Mouse (Mus musculus): ENCODE results near the gene Tkt.
"Not testable (repeated sequence)": the region's sequence is repeated elsewhere in the genome, so short reads cannot be mapped to it uniquely, and the experiment has no call there.

The Tkt gene

DNA sequence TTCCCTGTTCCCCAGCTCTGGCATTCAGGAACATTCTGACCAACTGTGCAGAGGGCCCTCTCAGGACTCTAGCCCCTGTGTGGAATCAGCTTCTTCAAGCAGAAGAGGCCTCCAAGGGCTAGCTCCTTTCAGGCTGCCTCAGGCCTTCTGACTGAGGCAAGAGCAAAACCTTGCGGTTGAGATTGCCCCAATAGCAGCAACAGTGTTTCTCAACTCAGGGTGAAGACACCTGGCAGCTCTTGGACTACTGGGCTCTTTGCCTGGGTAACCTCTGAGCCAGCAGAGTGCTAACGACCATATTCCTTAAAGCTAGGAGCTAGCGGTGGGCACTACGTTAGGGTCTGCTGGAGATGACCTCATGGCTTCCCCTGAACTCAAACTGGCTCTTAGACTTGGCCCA, 5.0 kb downstream of the Tkt start:
- in situ Hi-C loops (cut with MboI), result no loop called here

DNA sequence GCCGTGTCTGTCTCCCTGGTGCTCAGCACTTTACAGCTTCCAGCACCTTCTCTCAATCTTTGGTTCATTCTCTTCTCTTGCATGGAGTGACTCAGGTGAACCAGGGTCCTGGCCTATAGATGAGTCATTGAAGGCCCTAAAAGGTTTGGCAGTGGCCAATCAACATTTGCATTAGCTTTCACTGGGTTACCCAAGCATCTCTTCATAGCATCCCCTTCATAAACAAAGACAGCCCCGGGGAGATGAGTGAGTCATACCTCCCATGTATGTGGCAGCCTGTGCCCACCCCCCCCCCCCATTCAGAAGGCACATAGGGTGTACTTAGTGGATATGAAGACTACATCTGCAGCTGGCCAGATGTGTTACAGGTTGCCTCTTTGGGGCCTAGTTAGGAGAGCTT, 8.5 kb downstream of the Tkt start:
- in situ Hi-C loops (cut with MboI), result no loop called here

DNA sequence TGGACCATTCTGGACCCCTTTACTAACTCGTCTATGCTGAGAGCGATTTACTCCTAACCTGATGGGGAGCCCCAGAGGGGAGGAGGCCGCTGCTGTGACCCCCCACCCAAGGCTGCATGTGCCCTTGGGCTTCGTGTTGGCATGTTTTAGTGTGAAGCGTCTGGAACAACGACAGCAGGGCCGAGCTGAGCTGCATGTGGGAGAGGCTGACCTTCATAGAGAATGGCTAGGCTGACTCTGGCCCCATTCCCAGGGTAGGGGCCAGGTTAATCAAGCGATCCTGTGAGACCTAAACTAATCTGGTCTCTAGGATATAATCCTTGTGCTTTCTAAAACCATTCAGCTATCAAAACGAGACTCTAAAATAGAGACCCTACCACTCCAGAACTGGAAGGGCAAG, 9.6 kb downstream of the Tkt start:
- in situ Hi-C loops (cut with MboI), result no loop called here

DNA sequence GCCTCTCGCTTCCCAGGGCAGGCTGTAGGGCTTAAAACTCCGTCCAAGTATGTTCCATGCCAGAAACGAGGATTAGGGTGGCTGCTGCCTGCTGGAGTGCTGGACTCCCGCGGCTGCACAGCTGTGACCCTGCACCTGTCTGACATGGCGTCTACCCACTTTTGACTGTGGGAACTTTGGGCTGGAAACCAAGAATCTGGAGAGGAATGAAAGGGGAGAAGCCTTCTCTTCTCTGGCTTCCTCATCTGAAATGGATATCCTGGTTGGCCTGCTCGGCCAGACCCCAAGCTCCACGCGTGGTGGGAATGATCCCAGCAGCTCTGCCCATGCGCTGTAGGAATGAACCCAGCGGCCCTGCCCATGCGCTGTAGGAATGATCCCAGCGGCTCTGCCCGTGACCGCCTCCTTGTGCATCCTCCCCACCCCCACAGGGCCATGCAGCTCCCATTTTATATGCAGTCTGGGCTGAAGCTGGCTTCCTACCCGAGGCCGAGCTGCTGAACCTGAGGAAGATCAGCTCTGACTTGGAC, 11.2 kb downstream of the Tkt start:
- in situ Hi-C loops (cut with MboI), result no loop called here

DNA sequence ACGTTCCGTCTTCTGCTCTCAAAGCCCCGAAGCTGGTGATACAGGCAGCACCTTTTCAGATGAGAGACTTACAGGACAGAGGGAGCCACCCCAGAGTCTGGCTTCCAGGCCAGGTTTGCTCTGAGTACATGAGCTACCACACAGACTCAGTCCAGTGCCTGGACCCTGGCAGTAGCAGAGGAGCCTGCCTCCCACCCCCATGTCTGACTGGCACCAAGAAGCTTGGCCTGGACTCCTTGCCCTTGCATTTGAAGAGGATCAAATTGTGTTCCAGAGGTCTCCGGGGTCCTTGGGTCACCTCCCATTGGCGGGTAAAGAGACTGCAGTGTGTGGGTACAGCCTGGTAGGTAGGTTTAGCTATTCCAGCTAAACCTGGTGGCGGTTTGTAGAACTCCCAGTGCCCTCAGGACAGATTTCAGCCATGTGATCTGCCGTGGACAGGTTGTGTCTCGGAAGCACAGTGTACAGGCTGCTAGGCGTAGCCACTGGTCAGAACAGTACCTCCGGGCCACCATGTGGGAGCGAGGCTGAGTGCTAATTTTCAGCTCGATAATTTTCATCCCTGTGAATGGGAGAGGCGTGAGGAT, 12.7 kb downstream of the Tkt start:
- in situ Hi-C loops (cut with MboI), result no loop called here

DNA sequence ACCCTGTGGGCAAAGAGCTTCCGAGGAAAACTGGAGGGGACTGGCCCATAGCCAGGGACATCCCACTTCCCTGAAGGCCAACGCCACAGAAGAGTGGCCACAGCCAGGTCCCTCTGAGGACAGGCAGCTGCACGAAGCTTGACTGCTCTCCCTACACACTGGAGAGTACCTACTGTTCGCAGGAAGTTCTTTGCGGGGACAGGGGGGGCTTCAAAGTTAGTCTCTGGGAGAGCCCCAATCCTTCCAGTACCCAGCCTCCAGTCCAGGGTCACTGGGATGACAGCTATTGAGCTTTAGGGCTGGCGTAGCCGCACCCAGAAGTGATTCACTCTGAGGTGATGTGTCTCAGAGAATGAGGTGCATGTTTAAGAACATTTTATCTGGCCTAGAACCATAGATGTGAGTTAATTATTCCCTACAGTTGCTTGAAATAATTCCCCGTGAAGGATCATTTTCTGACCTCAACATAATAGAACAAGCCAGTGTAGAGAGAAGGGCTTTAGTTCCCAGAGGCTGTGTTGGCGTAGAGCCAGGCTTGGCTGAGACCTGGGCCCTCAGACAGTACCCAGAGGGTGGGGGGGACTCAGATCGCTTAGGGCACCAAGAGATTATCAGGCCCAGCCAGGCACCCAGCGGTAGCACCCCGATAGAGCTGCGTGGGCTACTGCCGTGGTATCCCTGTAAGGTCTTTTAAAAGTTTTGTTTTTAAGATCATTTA, 13.5 kb downstream of the Tkt start:
- in situ Hi-C loops (cut with MboI), result no loop called here

DNA sequence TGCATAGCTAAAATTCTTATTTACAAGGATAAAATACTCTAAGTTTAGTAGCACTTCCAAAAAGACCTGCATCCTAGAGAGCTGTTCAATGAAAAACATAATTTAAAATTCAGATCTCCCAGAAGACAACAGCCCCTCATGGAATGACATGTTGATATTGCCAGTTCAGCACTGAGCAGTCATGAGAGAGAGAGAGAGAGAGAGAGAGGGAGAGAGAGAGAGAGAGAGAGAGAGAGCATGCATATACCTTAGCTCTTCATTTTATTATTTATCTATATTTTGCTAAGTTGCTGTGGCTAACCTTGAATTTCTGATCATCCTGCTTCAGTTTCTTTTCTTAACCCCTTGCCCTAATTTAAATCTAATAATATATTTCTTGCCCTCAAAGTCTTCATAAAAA, 14.2 kb downstream of the Tkt start:
- in situ Hi-C loops (cut with MboI), result no loop called here

DNA sequence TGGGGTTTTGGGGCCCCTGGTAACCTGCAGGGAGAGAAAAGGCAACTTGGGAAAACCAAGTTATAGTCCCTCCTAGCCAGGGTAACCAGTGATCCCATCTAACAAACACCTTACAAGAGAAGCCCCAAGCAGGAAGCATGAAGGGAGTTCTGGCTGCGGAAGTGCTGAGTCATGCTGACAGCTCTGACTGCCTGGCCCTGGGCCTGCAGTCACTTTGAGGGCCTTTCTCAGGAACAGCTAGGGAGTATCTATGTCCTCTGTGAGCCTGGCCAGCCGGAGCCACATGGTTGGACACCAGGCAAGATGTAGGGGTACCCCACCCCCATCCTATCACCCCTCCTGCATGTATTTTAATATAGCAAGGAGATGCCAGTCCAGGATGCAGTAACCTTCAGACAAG, 16.3 kb downstream of the Tkt start:
- in situ Hi-C loops (cut with MboI), result no loop called here

DNA sequence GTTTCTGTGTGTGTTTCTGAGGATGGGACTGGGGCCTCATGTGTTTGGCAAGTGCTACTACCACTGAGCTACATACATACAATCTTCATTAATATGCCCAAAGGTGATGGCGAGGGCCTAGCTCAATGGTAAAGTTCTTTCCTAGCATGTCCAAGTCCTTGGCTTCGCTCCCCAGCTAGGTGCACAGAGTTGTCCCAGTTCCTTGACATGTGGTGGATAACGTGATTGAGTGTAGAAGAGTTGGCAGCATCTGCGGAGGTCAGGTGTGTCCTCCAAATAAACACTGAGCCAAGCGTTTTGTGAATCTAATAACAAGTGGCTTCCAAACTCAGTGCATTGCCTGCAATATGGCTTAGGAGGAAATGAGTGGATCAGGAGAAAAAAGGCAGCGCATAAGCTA, 18.2 kb downstream of the Tkt start:
- in situ Hi-C loops (cut with MboI), result no loop called here

DNA sequence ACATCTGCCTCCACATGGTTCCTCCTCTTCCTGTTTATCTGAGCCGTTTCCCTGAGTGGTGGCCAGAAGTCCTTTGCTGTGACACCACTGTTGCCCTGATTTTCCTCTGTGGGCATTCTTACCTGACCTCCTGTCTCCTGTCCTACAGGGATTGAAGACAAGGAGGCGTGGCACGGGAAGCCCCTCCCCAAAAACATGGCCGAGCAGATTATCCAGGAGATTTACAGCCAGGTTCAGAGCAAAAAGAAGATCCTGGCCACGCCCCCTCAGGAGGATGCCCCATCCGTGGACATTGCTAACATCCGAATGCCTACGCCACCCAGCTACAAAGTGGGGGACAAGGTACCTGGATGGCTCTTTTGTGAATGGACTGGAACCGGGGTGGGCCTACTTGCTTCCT, 19.9 kb downstream of the Tkt start:
- in situ Hi-C loops (cut with MboI), result no loop called here

DNA sequence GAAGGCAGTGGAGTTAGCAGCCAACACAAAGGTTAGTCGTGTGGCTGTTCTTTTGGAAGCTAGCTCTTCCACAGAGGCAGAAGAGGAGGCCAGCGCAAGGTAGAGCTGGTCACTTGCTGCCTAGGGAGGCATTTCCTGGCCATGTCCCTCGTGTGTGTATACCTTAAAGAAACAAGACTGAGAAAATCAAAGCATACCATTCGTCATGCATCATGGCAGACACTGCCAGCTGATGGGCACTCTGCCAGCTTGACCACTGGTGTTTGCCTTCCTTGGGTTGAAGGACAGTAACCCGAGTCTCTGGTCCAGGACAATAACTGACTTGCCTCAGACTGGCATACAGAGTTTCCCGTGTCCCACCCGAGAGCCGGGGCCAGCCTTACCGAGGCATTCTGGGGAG, 22.1 kb downstream of the Tkt start:
- in situ Hi-C loops (cut with MboI), result no loop called here

DNA sequence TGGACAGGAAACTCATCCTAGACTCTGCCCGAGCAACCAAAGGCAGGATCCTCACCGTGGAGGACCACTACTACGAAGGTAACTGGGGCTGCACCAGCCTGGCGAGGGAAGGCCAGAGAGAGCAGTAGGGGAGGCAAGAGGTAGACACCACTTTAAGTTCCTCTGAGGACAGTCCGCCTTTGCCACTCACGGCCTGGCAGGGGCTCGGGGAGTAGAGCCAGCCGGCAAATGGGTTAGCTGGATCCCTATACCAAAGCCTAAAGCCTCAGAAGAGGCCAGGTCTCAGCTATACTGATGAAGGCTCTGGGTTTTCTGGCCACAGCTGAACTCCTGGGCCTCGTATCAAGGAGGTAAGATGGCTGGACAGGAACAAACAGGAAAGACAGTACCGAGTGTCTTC, 24.1 kb downstream of the Tkt start:
- in situ Hi-C loops (cut with MboI), result no loop called here

DNA sequence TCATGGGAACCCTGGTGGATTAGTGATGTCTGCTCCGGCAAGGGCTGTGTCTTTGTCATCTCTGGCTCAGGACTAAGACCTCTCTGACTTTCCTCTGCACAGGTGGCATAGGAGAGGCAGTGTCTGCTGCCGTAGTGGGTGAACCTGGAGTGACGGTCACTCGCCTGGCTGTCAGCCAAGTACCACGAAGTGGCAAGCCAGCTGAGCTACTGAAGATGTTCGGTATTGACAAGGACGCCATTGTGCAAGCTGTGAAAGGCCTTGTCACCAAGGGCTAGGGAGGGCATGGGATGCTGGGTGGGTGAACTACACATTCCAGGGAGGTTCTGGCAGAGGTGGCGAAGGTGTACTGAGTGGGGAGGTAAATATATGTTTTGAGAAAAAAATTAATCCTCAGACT, 25.1 kb downstream of the Tkt start:
- in situ Hi-C loops (cut with MboI), result no loop called here

DNA sequence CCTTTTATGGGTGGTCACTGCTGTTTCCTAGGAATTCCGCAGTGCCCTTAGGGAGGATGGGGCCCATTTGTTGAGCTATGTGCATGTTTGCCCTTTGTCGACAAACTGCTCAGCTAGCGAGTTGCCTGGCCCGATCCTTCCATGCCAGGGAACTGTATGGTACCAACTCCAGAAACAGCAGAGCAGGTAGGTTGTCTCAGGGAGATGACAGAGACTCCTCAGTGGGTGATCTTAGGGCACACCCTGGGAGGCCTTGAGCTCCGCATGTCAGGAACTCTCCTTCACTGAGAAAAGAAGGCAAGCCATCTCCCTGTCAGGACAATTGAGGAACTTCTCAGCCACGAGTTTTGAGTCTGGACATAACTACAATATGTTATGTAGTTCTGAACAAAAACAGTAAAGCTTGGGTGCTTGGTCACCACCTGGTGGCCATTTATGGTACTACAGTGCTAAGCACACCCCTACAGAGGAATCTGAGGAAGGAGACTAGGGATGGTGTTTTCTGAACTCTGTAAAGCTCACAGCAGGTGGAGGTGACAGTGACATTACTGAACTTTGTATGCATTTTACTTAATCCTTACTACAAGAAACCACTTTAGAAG, 25.9 kb downstream of the Tkt start:
- in situ Hi-C loops (cut with MboI), result no loop called here

DNA sequence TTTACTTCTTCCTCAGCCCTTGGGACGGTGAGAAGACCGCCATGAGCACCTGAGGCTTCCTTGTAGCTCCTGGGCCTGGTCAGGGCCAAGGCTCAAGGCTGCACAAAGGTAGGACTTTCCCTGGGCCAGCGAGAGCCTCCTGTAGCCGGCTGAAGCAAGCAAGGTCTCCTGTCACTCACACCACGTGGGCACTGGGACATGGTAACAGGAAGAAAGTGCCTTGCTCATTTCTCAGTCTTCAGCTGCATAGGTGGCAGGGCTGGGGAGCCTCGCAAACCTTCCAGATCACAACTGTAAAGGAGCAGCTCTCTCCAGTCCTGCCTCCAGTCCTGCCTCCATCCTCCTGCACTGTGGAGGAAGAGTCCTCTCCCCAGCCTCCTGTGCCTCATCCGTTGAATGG, 27.6 kb downstream of the Tkt start:
- in situ Hi-C loops (cut with MboI), result no loop called here

DNA sequence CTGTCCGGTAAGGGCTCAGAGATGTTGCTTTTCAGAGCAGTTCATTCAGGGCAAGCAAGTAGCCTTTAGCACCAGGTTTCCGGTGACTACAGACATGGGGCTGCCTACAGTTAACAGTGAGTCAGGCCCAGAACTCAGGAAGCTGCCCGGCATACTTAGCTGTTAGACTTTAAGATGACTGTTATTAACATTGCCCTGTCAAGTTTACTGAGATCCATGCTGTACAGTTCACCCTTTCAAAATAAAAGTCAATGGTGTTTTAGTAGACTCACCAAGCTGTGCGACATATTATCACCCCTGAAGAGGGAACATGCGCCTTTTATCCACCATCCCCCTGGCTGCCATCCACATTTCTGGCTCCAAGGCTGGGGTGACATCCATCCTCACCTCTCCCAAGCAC, 28.1 kb downstream of the Tkt start:
- in situ Hi-C loops (cut with MboI), result no loop called here

DNA sequence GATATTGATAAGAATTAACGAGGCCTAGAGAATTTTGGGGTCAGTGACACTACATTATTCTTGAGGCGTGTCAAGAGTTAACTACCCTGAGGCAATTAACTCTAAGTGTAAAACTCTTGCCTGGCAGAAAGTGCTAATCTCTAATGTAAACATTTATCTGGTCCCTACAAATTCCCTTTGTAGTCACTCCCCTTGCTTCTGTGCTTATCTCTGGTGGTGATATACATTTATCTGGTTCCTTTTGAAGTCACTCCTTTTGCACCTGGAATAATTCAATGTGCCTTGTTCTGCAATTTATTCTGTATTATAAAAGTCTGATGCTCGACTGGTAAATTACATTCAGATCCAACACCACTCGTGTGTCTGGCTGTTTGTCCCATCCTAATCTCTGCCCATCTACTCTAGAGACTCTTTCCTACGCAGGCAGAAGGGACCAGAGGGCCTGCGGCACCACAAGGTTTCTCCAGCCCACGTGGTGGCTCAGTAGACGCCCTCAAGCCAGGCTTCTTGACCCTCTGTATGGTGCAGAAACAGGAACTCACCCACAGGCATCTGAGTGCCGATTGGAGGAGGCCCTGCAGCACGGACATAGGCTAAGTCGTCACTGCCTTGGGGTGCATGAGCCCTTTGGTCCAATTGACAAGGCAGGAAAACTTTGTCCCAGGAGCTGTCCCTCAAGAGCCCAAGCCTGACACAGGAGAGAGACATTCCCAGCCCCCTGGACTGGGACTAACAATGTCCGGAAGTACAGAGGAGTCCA, 29.3 kb downstream of the Tkt start:
- in situ Hi-C loops (cut with MboI), result not testable (repeated sequence)

DNA sequence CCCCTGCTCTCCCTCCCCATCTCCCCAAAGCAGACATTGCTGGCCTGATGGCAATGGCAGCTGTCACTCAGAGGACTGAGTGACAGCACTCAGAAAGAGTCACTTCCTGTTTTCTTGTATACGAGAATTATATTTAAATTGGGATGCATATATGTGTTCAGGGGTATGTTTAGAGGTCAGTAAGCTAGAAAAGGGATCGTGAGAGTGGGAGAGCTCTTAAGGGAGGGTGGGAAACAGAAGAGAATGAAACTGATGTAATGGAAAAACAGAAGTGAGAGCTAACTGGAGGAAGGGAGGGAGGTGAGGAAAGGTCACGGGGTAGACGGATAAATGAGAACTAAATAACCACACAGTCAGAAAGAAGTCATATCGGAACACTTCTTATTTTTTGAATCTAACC, 31.0 kb downstream of the Tkt start:
- in situ Hi-C loops (cut with MboI), result no loop called here

DNA sequence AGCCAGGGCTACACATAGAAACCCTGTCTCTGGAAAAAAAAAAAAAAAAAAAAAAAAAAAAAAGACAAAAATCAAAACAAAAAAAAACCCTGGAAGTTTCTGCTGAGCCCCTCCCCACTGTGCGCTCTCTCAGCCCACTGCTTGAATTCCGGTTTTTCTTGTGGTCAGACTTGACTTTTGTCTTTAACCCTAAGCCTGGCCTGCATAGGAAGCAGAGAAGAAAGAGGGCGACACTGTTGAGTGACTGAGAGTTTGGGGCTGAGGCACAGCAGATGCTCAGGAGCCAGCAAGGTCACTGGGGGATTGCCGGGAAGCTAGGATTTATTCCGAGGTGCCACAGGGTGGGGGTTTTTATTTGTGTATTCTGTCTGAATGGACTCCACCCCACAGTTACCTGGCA, 31.7 kb downstream of the Tkt start:
- in situ Hi-C loops (cut with MboI), result no loop called here

DNA sequence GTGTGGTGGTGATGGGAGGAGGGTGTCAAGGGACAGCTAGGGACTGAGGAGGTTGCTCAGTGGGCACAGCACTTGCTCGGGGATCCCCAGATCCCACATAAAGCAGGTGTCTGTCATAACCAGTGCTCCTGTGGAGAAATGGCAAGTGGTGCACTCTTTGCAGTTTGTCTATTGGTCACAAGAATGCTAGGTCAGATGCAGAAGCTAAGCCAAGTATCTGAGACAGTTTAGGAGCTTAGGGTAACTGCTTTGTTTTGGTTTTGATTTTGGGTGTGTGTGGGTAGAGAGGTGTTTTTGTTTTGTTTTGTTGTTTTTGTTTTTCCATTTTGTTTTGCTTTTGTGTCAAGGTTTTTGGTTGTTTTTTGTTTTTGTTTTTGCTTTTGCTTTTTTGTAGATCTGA, 33.1 kb downstream of the Tkt start:
- in situ Hi-C loops (cut with MboI), result no loop called here

DNA sequence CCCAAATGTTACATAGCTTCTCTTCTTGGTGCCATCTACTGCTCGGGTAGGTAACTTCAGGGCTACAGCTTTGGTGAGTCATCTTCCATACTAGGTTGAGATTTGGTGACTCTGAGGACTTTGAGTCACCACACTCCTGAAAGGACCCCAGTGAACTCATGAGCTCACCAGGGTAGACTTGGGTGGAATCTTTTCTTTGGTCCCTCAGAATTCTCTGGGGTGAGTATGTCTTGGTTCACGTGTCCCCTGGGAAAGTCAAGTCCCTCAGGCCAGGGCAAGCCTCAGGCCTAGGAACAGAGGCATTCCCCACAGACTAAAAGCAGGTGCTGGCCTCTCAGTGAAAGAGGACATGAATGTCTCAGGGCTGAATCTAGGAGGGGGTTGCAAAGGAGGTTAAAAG, 35.9 kb downstream of the Tkt start:
- in situ Hi-C loops (cut with MboI), result no loop called here

DNA sequence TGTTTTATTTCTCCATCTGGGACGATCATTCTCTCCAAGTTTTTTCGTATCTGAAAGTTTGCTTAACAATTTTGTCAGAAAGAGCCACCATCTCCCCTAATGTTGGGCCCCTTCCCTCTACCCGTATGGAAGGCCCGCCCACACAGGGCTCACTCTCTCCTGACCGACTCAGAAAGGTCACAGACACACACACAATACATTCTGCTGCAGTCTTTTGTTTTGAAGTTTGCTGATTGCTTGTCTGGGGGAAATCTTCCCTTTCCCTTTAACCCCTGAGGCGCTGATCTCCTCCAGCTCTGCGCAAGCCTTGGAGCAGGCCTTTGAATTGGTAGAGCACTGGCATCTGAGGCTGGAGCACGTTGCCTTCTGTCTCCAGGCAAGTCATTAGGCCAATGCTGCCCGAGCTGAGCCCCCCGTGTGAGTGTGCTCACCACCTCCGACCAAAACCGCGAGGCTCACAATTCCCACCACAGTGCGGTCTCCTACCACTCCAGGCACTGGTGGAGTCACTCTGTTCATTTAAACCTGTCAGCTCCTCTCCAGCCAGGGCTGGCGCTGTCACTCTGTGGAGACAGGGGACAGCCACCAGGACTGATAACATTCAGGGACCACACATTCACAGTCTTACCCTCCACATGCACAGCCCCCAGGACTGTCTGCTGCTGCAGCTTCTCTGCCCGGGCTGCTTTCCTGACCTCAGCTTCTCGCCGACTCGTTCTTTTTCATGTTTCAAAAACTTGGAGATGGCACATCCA, 36.5 kb downstream of the Tkt start:
- in situ Hi-C loops (cut with MboI), result loop anchor here (5.0 kb wide), 1 partner anchor 88 kb away; no protein-coding TSS in a partner anchor
